Mouse (Mus musculus) stomach, postnatal 0 days (tissue): Measurements from ENCODE around the gene 1700001C02Rik.

Experiments used
- CTCF ChIP-seq: IDR thresholded peaks from 2 replicates; pipeline ENCODE4 v1.5.1; 2016; ENCODE audit warnings: antibody characterized with exemption, low read depth, mild to moderate bottlenecking, moderate library complexity
- EP300 ChIP-seq: optimal IDR thresholded peaks from 2 replicates; pipeline ENCODE3; 2016; ENCODE audit warnings: antibody characterized with exemption

DNA sequence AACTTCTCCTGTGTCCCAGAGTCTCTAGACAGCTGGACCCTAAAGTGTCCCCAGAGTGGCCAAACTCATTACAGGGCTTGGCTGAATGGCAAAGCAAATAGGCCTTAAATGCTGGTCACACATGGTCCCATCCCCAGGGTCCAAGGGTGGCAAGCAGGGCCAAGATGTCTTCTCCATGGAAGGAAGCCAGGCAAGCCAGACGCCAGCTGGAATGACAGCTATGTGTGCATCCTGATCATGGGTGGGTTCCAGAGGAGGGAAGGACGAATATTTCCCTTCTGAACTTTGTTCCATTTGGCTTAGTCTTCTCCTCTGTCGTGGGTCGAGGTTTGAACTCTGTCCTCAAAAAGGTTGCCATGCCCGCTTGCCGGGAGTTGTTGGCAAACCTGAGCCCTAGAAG lies 19.3 kb downstream of the 1700001C02Rik start:
- no peak for TF ChIP-seq CTCF
- TF ChIP-seq EP300: no peak
